Comparison of ENCODE assay signal across 12 mouse cellular contexts in genomic region chr14:46539466-46540187, GRCm38 (mm10).
DNase-seq lines count a peak whose midpoint lies in the region; ATAC-seq and TF ChIP-seq lines count a peak whose summit lies in the region.
"Had no signal": no experiment of that assay in that cellular context is flagged by ENCODE, and none has a peak within 500 bp of the region (broad histone marks: within the 10 kb centered on the region; RNA-seq: fewer than 3 reads in every experiment).

No protein-coding gene starts in this region.

- ATAC-seq in stomach, embryonic 14.5 days (ENCODE audit: insufficient number of reproducible peaks, insufficient read depth, low FRiP score, low read depth) = peak; percentile 74; the same call in 1 of the 2 replicates

- no peaks in the 10 kb centered on the region for H3K9me3 ChIP-seq in stomach, embryonic 14.5 days (ENCODE audit: control insufficient read depth, low read depth, low read length)

- no peak overlapping the region for H3K4me2 ChIP-seq in stomach, embryonic 14.5 days (replicated peaks; ENCODE audit: low read depth, low read length)

- H3K4me3 ChIP-seq in lung, adult 2 months (replicated peaks; ENCODE audit: extremely low read depth, low read depth, low read length) = no peak overlapping the region
- no peak overlapping the region for H3K4me3 ChIP-seq in liver, adult 2 months (ENCODE audit: insufficient read depth, low read depth, low read length)
- H3K4me3 ChIP-seq in stomach, embryonic 14.5 days (ENCODE audit: low read depth, low read length) = no peak overlapping the region

- no peak overlapping the region for H3K27ac ChIP-seq in liver, adult 2 months (replicated peaks; ENCODE audit: insufficient read depth, low read depth, low read length)
- no peak overlapping the region for H3K27ac ChIP-seq in stomach, embryonic 14.5 days (ENCODE audit: low read length)

- no peaks in the 10 kb centered on the region for H3K27me3 ChIP-seq in liver, adult 2 months (ENCODE audit: control insufficient read depth, insufficient read depth, low read length)
- H3K27me3 ChIP-seq in stomach, embryonic 14.5 days (ENCODE audit: control insufficient read depth, insufficient read depth, low read length) = no peaks in the 10 kb centered on the region

- H3K36me3 ChIP-seq in liver, adult 2 months (ENCODE audit: control insufficient read depth, insufficient read depth, low read length) = no peaks in the 10 kb centered on the region
- no peaks in the 10 kb centered on the region for H3K36me3 ChIP-seq in stomach, embryonic 14.5 days (ENCODE audit: control insufficient read depth, insufficient read depth, low read length)

- no peak overlapping the region for H3K9ac ChIP-seq in liver, adult 2 months (ENCODE audit: low read depth, low read length)
- no peak overlapping the region for H3K9ac ChIP-seq in stomach, embryonic 14.5 days (replicated peaks; ENCODE audit: low read depth, low read length)

- H3K79me2 ChIP-seq in liver, adult 2 months (ENCODE audit: control insufficient read depth, insufficient read depth, low read length) = no peaks in the 10 kb centered on the region

- no peaks in the 10 kb centered on the region for H3K4me1 ChIP-seq in lung, adult 2 months (ENCODE audit: control insufficient read depth, insufficient read depth, low read length)
- no peaks in the 10 kb centered on the region for H3K4me1 ChIP-seq in liver, adult 2 months (ENCODE audit: control insufficient read depth, insufficient read depth, low read length)
- H3K4me1 ChIP-seq in stomach, embryonic 14.5 days (ENCODE audit: control insufficient read depth, insufficient read depth, low read length) = no peaks in the 10 kb centered on the region

- 0 out of 2 replicates have a peak, but pooled peaks have one; percentile 18 for TF ChIP-seq CTCF in lung, adult 2 months (IDR thresholded peaks at IDR 0.05; ENCODE audit: insufficient read depth, low read length)
- TF ChIP-seq CTCF in liver, adult 2 months (IDR thresholded peaks at IDR 0.05; ENCODE audit: low read depth, low read length) = 0 out of 2 replicates have a peak, but pooled peaks have one; percentile 2

- no peak for DNase-seq in lung, adult 2 months
- no peak for DNase-seq in lung, postnatal 10 days
- peak; percentile 79 for DNase-seq in c-Kit-positive CD71-positive TER-119-negative erythroid progenitor cells, embryonic 14.5 days (ENCODE audit: low read depth)
- DNase-seq in liver, adult 2 months (ENCODE audit: extremely low read depth, low read depth, low spot score) = no peak
- DNase-seq in thymus, postnatal 36 days = no peak
- no peak for DNase-seq in layer of hippocampus, adult 9-11 months
- no peak for DNase-seq in testis, postnatal 14 days (ENCODE audit: low spot score)
- DNase-seq: cerebellum, adult 11-12 months; heart, postnatal 4 days; kidney, adult 2 months; retina, postnatal 1 day had no signal

- TF ChIP-seq POLR2A in lung, adult 2 months (IDR thresholded peaks at IDR 0.05; ENCODE audit: borderline replicate concordance, extremely low read depth, low read depth, low read length) = no peak
- TF ChIP-seq POLR2A in liver, adult 2 months (IDR thresholded peaks at IDR 0.05; ENCODE audit: extremely low read depth, insufficient read depth, low read length) = no peak

- 67% methylated on average over 6 of the region's 6 CpGs for whole genome bisulfite sequencing in lung, adult 2 months
- 90% methylated on average over 6 of the region's 6 CpGs for WGBS in liver, adult 2 months
- WGBS in stomach, embryonic 14.5 days = 80% methylated on average over 6 of the region's 6 CpGs
